Mouse (Mus musculus) embryonic facial prominence, embryonic 14.5 days (tissue): ENCODE results near the gene Lin52. TPM values are rescaled to one million over a fixed set of nuclear protein-coding genes. Genes with fewer than 3 reads are reported as not detected.

Experiments used
- ATAC-seq: fragments of 200-750 bp; cut with Nextera tagmentation; 2 replicates; pipeline ENCODE4 v1.8.0; 2017; ENCODE audit warnings: low read depth, moderate number of reproducible peaks, moderate TSS enrichment
- DNase-seq: peaks from one replicate; pipeline ENCODE4 v3.0.0-alpha.2; 2015; ENCODE audit warnings: low spot score
- H3K27ac ChIP-seq: fragments of 300-500 bp; sonication (generic); replicated peaks from 2 replicates; pipeline ENCODE4 v1.5.1; 2014; ENCODE audit warnings: low read depth, mild to moderate bottlenecking, low read length, moderate library complexity
- H3K27me3 ChIP-seq: fragments of 300-500 bp; sonication (generic); replicated peaks from 2 replicates; pipeline ENCODE4 v1.6.1; 2014; ENCODE audit warnings: low read length; ENCODE audit not compliant: control insufficient read depth, insufficient read depth
- H3K36me3 ChIP-seq: fragments of 300-500 bp; sonication (generic); 2 replicates; pipeline ENCODE4 v1.6.1; 2014; ENCODE audit warnings: low read length, mixed read lengths; ENCODE audit not compliant: control insufficient read depth, insufficient read depth
- H3K4me1 ChIP-seq: fragments of 300-500 bp; sonication (generic); 2 replicates; pipeline ENCODE4 v1.6.1; 2014; ENCODE audit warnings: antibody characterized with exemption, low read length; ENCODE audit not compliant: control insufficient read depth, insufficient read depth
- H3K4me2 ChIP-seq: fragments of 300-500 bp; sonication (generic); 2 replicates; pipeline ENCODE4 v1.6.1; 2014; ENCODE audit warnings: low read depth, mild to moderate bottlenecking, low read length, moderate library complexity, mixed read lengths
- H3K4me3 ChIP-seq: fragments of 300-500 bp; sonication (generic); 2 replicates; pipeline ENCODE4 v1.5.1; 2014; ENCODE audit warnings: low read depth, mild to moderate bottlenecking, low read length
- H3K9ac ChIP-seq: fragments of 300-500 bp; sonication (generic); 2 replicates; pipeline ENCODE4 v1.6.1; 2014; ENCODE audit warnings: low read depth, mild to moderate bottlenecking, low read length, moderate library complexity, mixed read lengths
- H3K9me3 ChIP-seq: fragments of 300-500 bp; sonication (generic); 2 replicates; pipeline ENCODE4 v1.6.1; 2016; ENCODE audit warnings: low read length; ENCODE audit not compliant: control insufficient read depth
- WGBS: fragments of 180-500 bp; shearing (Covaris S2); extraction: QIAGEN DNeasy Blood & Tissue Kit; methylation state at CpG from one replicate; pipeline ENCODE4 v1.1.7; 2014; 5-methylcytosine and 5-hydroxymethylcytosine counted together
- polyA plus RNA-seq: library from polyadenylated mRNA; unstranded; fragments of >200 nt; fragmentation: Nextera tagmentation; extraction: Ambion mirVana; gene quantifications from 2 replicates; pipeline ENCODE4 v1.2.1, GENCODE M21; 2014

The Lin52 gene
- polyA plus RNA-seq, 1 experiment from 2014 or later: 20.2 TPM

- peaks cover 12% of the 10 kb centered on the region for H3K9me3 ChIP-seq
- 0 out of 2 replicates have a peak overlapping the region, but pooled peaks have one; percentile 16 for H3K27ac ChIP-seq
- H3K4me2 ChIP-seq: peak overlapping the region; percentile 77
- no peaks in the 10 kb centered on the region for H3K27me3 ChIP-seq
- no peak for ATAC-seq
- 33% methylated on average over 18 of the region's 18 CpGs for WGBS
- H3K4me1 ChIP-seq: no peaks in the 10 kb centered on the region
- H3K4me3 ChIP-seq: peak overlapping the region; percentile 57
- DNase-seq: no peak
- 0 out of 2 replicates have a peak, but pooled peaks cover 3% of the 10 kb centered on the region for H3K36me3 ChIP-seq
- peak overlapping the region; percentile 79 for H3K9ac ChIP-seq
Measured at GRCm38 (mm10) chr12:84417605-84417922, 33.7 kb upstream of the Lin52 start.

GRCm38 (mm10) chr12:84423990-84424389 lies 27.2 kb upstream of the Lin52 start:
- no peaks in the 10 kb centered on the region for H3K27me3 ChIP-seq
- H3K4me1 ChIP-seq: no peaks in the 10 kb centered on the region
- no peak overlapping the region for H3K4me2 ChIP-seq
- no peaks in the 10 kb centered on the region for H3K9me3 ChIP-seq
- no peak overlapping the region for H3K4me3 ChIP-seq
- no peak overlapping the region for H3K27ac ChIP-seq
- DNase-seq (no peak), ATAC-seq (no peak)
- no peak overlapping the region for H3K9ac ChIP-seq
- WGBS: 56% methylated on average over 3 of the region's 3 CpGs
- 0 out of 2 replicates have a peak, but pooled peaks cover 3% of the 10 kb centered on the region for H3K36me3 ChIP-seq

- no peaks in the 10 kb centered on the region for H3K27me3 ChIP-seq
- no peak overlapping the region for H3K4me3 ChIP-seq
- H3K27ac ChIP-seq: no peak overlapping the region
- no peaks in the 10 kb centered on the region for H3K4me1 ChIP-seq
- no peaks in the 10 kb centered on the region for H3K9me3 ChIP-seq
- WGBS: 86% methylated on average over 2 of the region's 2 CpGs
- no peak for DNase-seq
- ATAC-seq: no peak
- H3K36me3 ChIP-seq: peaks cover 21% of the 10 kb centered on the region
- H3K4me2 ChIP-seq: no peak overlapping the region
- no peak overlapping the region for H3K9ac ChIP-seq
Measured at GRCm38 (mm10) chr12:84429825-84430224, 21.4 kb upstream of the Lin52 start.

GRCm38 (mm10) chr12:84438697-84439096 lies 12.5 kb upstream of the Lin52 start:
- peaks cover 13% of the 10 kb centered on the region; the same call in 1 of the 2 replicates for H3K36me3 ChIP-seq
- no peak overlapping the region for H3K4me3 ChIP-seq
- no peaks in the 10 kb centered on the region for H3K9me3 ChIP-seq
- H3K27ac ChIP-seq: no peak overlapping the region
- no peaks in the 10 kb centered on the region for H3K27me3 ChIP-seq
- no peak overlapping the region for H3K4me2 ChIP-seq
- no peak overlapping the region for H3K9ac ChIP-seq
- WGBS: 70% methylated on average over 2 of the region's 2 CpGs
- H3K4me1 ChIP-seq: no peaks in the 10 kb centered on the region
- DNase-seq (no peak), ATAC-seq (no peak)

- no peaks in the 10 kb centered on the region for H3K9me3 ChIP-seq
- no peak overlapping the region for H3K27ac ChIP-seq
- no peaks in the 10 kb centered on the region for H3K4me1 ChIP-seq
- no peak overlapping the region for H3K9ac ChIP-seq
- no peaks in the 10 kb centered on the region for H3K27me3 ChIP-seq
- peaks cover 12% of the 10 kb centered on the region; the same call in 1 of the 2 replicates for H3K36me3 ChIP-seq
- 71% methylated on average over 4 of the region's 4 CpGs for WGBS
- H3K4me3 ChIP-seq: no peak overlapping the region
- ATAC-seq: no peak
- no peak overlapping the region for H3K4me2 ChIP-seq
- no peak for DNase-seq
Measured at GRCm38 (mm10) chr12:84442526-84442925, 8.7 kb upstream of the Lin52 start.

GRCm38 (mm10) chr12:84447386-84447785 lies 3.8 kb upstream of the Lin52 start:
- Histone ChIP-seq H3K4me3 (no peak overlapping the region), H3K4me1 (no peaks in the 10 kb centered on the region; the same call in 1 of the 2 replicates), H3K9me3 (no peaks in the 10 kb centered on the region), H3K36me3 (0 out of 2 replicates have a peak, but pooled peaks cover 3% of the 10 kb centered on the region), H3K27me3 (no peaks in the 10 kb centered on the region), H3K9ac (no peak overlapping the region), H3K27ac (no peak overlapping the region), H3K4me2 (no peak overlapping the region)
- DNase-seq (no peak), ATAC-seq (no peak)
- 78% methylated on average over 1 of the region's 1 CpGs for WGBS

GRCm38 (mm10) chr12:84448181-84448580 lies 3.0 kb upstream of the Lin52 start:
- Histone ChIP-seq H3K4me3 (no peak overlapping the region), H3K4me2 (no peak overlapping the region), H3K27ac (no peak overlapping the region), H3K9me3 (no peaks in the 10 kb centered on the region), H3K36me3 (no peaks in the 10 kb centered on the region), H3K4me1 (no peaks in the 10 kb centered on the region; the same call in 1 of the 2 replicates), H3K27me3 (no peaks in the 10 kb centered on the region), H3K9ac (no peak overlapping the region)
- DNase-seq (no peak), ATAC-seq (no peak)
- 86% methylated on average over 6 of the region's 6 CpGs for WGBS

GRCm38 (mm10) chr12:84449887-84450286 lies 1.3 kb upstream of the Lin52 start:
- ATAC-seq: no peak
- Histone ChIP-seq H3K36me3 (no peaks in the 10 kb centered on the region), H3K4me3 (peak overlapping the region; percentile 62), H3K4me1 (no peaks in the 10 kb centered on the region; the same call in 1 of the 2 replicates), H3K9ac (peak overlapping the region; percentile 69; the same call in 1 of the 2 replicates), H3K27ac (no peak overlapping the region), H3K4me2 (peak overlapping the region; percentile 72), H3K27me3 (no peaks in the 10 kb centered on the region), H3K9me3 (no peaks in the 10 kb centered on the region)
- no peak for DNase-seq
- 49% methylated on average over 10 of the region's 10 CpGs for WGBS

GRCm38 (mm10) chr12:84450351-84450717 lies 888 bp upstream of the Lin52 start:
- no peaks in the 10 kb centered on the region for H3K27me3 ChIP-seq
- peak overlapping the region; percentile 56; the same call in 1 of the 2 replicates for H3K27ac ChIP-seq
- no peaks in the 10 kb centered on the region for H3K36me3 ChIP-seq
- ATAC-seq (no peak), DNase-seq (peak; percentile 23)
- H3K4me2 ChIP-seq: peak overlapping the region; percentile 72
- no peaks in the 10 kb centered on the region; the same call in 1 of the 2 replicates for H3K4me1 ChIP-seq
- peak overlapping the region; percentile 69 for H3K9ac ChIP-seq
- 0% methylated on average over 6 of the region's 6 CpGs for WGBS
- H3K4me3 ChIP-seq: peak overlapping the region; percentile 62
- H3K9me3 ChIP-seq: no peaks in the 10 kb centered on the region
